Mouse (Mus musculus) MEL (cell line): Measurements from ENCODE around the gene Tmem87b. TPM values are rescaled to one million over a fixed set of nuclear protein-coding genes. Genes with fewer than 3 reads are reported as not detected.

ENCODE experiments used
- DNase-seq: peaks from one replicate; pipeline ENCODE4 v3.0.0; 2011; ENCODE audit warnings: low read depth, low spot score
- H3K27ac ChIP-seq: 2 replicates; pipeline ENCODE4 v1.5.1; 2012; ENCODE audit warnings: low read depth, mild to moderate bottlenecking, control low read depth, low read length, moderate library complexity; ENCODE audit not compliant: control insufficient read depth
- H3K27me3 ChIP-seq, 2 experiments: fragments of 150-350 bp in 1 of 2; sonication (generic) in 1 of 2; 2 replicates each; pipeline ENCODE4 v1.6.1; 2012; ENCODE audit warnings: low read length in 2 of 2, mild to moderate bottlenecking in 2 of 2, improper control_type of control experiment in 1 of 2, moderate library complexity in 1 of 2; ENCODE audit not compliant: insufficient read depth in 2 of 2, control insufficient read depth in 1 of 2
- H3K36me3 ChIP-seq, 2 experiments: 2 replicates each; pipeline ENCODE4 v1.6.1; 2012 to 2014; ENCODE audit warnings: low read length in 2 of 2, improper control_type of control experiment in 1 of 2, inconsistent platforms in 1 of 2, mild to moderate bottlenecking in 1 of 2; ENCODE audit not compliant: insufficient read depth in 2 of 2, control insufficient read depth in 1 of 2
- H3K4me1 ChIP-seq, 2 experiments: fragments of 150-350 bp in 1 of 2; sonication (generic) in 1 of 2; 2 replicates each; pipeline ENCODE4 v1.6.1; 2012; ENCODE audit warnings: low read length in 2 of 2, improper control_type of control experiment in 1 of 2, mild to moderate bottlenecking in 1 of 2; ENCODE audit not compliant: insufficient read depth in 2 of 2, control insufficient read depth in 1 of 2
- H3K4me3 ChIP-seq, 2 experiments: fragments of 150-350 bp in 1 of 2; sonication (generic) in 1 of 2; 2 replicates each; pipeline ENCODE4 v1.5.1; 2012; ENCODE audit warnings: low read depth in 2 of 2, low read length in 2 of 2, mild to moderate bottlenecking in 2 of 2, moderate library complexity in 2 of 2, control low read depth in 1 of 2, improper control_type of control experiment in 1 of 2; ENCODE audit not compliant: control insufficient read depth in 1 of 2, insufficient read depth in 1 of 2
- H3K79me2 ChIP-seq: 2 replicates; pipeline ENCODE4 v1.6.1; 2012; ENCODE audit warnings: mild to moderate bottlenecking, low read length, moderate library complexity; ENCODE audit not compliant: control insufficient read depth, poor library complexity, insufficient read depth
- H3K9ac ChIP-seq: 2 replicates; pipeline ENCODE4 v1.6.1; 2012; ENCODE audit warnings: low read depth, mild to moderate bottlenecking, control low read depth, low read length, moderate library complexity; ENCODE audit not compliant: control insufficient read depth, poor library complexity, severe bottlenecking
- H3K9me3 ChIP-seq: fragments of 150-350 bp; sonication (generic); replicated peaks from 2 replicates; pipeline ENCODE4 v1.6.1; 2012; ENCODE audit warnings: mild to moderate bottlenecking, low read length, improper control_type of control experiment, moderate library complexity; ENCODE audit not compliant: insufficient read depth
- BHLHE40 ChIP-seq: IDR thresholded peaks from 2 replicates; pipeline ENCODE4 v1.6.1; 2012; ENCODE audit warnings: low read depth, mild to moderate bottlenecking, inconsistent platforms, low read length, improper control_type of control experiment, borderline replicate concordance
- CHD1 ChIP-seq: IDR thresholded peaks from 2 replicates; pipeline ENCODE4 v1.6.1; 2012; ENCODE audit warnings: low read depth, mild to moderate bottlenecking, inconsistent platforms, low read length, improper control_type of control experiment
- CTCF ChIP-seq, 3 experiments: IDR thresholded peaks in 2 of 3; conservative IDR thresholded peaks in 1 of 3; 2 replicates each; pipeline ENCODE4 v1.5.1; 2011 to 2012; ENCODE audit warnings: low read length in 3 of 3, low read depth in 2 of 3, mild to moderate bottlenecking in 2 of 3, improper control_type of control experiment in 1 of 3, inconsistent platforms in 1 of 3, mixed read lengths in 1 of 3, moderate library complexity in 1 of 3; ENCODE audit not compliant: control insufficient read depth in 1 of 3, insufficient read depth in 1 of 3, poor library complexity in 1 of 3, severe bottlenecking in 1 of 3
- E2F4 ChIP-seq: IDR thresholded peaks from 2 replicates; pipeline ENCODE4 v1.6.1; 2011; ENCODE audit warnings: low read depth, low read length, improper control_type of control experiment, borderline replicate concordance
- ETS1 ChIP-seq: IDR thresholded peaks from 2 replicates; pipeline ENCODE4 v1.6.1; 2012; ENCODE audit warnings: low read depth, mild to moderate bottlenecking, inconsistent platforms, low read length, improper control_type of control experiment, moderate library complexity
- HCFC1 ChIP-seq: IDR thresholded peaks from 2 replicates; pipeline ENCODE4 v1.6.1; 2012; ENCODE audit warnings: low read depth, mild to moderate bottlenecking, inconsistent platforms, low read length, improper control_type of control experiment, moderate library complexity
- MAFK ChIP-seq: IDR thresholded peaks from 2 replicates; pipeline ENCODE4 v1.6.1; 2011; ENCODE audit warnings: low read depth, mild to moderate bottlenecking, low read length, improper control_type of control experiment, borderline replicate concordance
- MAZ ChIP-seq: IDR thresholded peaks from 2 replicates; pipeline ENCODE4 v1.6.1; 2012; ENCODE audit warnings: low read depth, mild to moderate bottlenecking, inconsistent platforms, low read length, improper control_type of control experiment
- MYC ChIP-seq: IDR thresholded peaks from 2 replicates; pipeline ENCODE4 v1.6.1; 2011; ENCODE audit warnings: low read depth, mild to moderate bottlenecking, low read length, improper control_type of control experiment, moderate library complexity
- NRF1 ChIP-seq: IDR thresholded peaks from 2 replicates; pipeline ENCODE4 v1.6.1; 2014; ENCODE audit warnings: low read depth, mild to moderate bottlenecking, inconsistent platforms, low read length, improper control_type of control experiment, moderate library complexity; ENCODE audit not compliant: poor library complexity, insufficient read depth, severe bottlenecking
- POLR2A ChIP-seq, 2 experiments: IDR thresholded peaks; 2 replicates each; pipeline ENCODE4 v1.6.1; 2011 to 2012; ENCODE audit warnings: low read length in 2 of 2, mild to moderate bottlenecking in 2 of 2, control low read depth in 1 of 2, improper control_type of control experiment in 1 of 2, low read depth in 1 of 2, moderate library complexity in 1 of 2; ENCODE audit not compliant: control insufficient read depth in 1 of 2, insufficient read depth in 1 of 2, poor library complexity in 1 of 2
- POLR2AphosphoS5 ChIP-seq: IDR thresholded peaks from 2 replicates; pipeline ENCODE4 v1.6.1; 2012; ENCODE audit warnings: low read depth, borderline replicate concordance, mild to moderate bottlenecking, inconsistent platforms, low read length, moderate library complexity, mixed read lengths
- RCOR1 ChIP-seq: IDR thresholded peaks from 2 replicates; pipeline ENCODE4 v1.6.1; 2012; ENCODE audit warnings: low read depth, mild to moderate bottlenecking, inconsistent platforms, low read length, improper control_type of control experiment
- SMC3 ChIP-seq: IDR thresholded peaks from 2 replicates; pipeline ENCODE4 v1.6.1; 2011; ENCODE audit warnings: low read depth, low read length, improper control_type of control experiment
- TAL1 ChIP-seq: IDR thresholded peaks from 2 replicates; pipeline ENCODE4 v1.6.1; 2012; ENCODE audit warnings: mild to moderate bottlenecking, inconsistent platforms, low read length, moderate library complexity, mixed read lengths
- TBP ChIP-seq: IDR thresholded peaks from 2 replicates; pipeline ENCODE4 v1.8.0; 2011; ENCODE audit warnings: low read depth, low read length, improper control_type of control experiment
- TCF12 ChIP-seq: IDR thresholded peaks from 2 replicates; pipeline ENCODE4 v1.6.1; 2014; ENCODE audit warnings: low read depth, mild to moderate bottlenecking, inconsistent platforms, low read length, improper control_type of control experiment, moderate library complexity
- UBTF ChIP-seq: IDR thresholded peaks from 2 replicates; pipeline ENCODE4 v1.6.1; 2012; ENCODE audit warnings: low read depth, mild to moderate bottlenecking, inconsistent platforms, low read length, improper control_type of control experiment, moderate library complexity, borderline replicate concordance; ENCODE audit not compliant: insufficient read depth
- ZC3H11A ChIP-seq: IDR thresholded peaks from 2 replicates; pipeline ENCODE4 v1.6.1; 2012; ENCODE audit warnings: low read depth, mild to moderate bottlenecking, inconsistent platforms, low read length, improper control_type of control experiment
- polyA plus RNA-seq, 2 experiments: library from polyadenylated mRNA; stranded (reverse) in 1 of 2; unstranded in 1 of 2; fragments of >175 nt in 1 of 2; fragments of >200 nt in 1 of 2; gene quantifications; 2 replicates each; pipeline versions ENCODE4 v1.2.1 to v1.2.4; 2012; ENCODE audit warnings: low replicate concordance in 2 of 2, low read depth in 1 of 2; ENCODE audit not compliant: insufficient read length in 2 of 2, insufficient read depth in 1 of 2, missing spikeins in 1 of 2
- total RNA-seq: library from RNA; depleted of rRNA; stranded (reverse); fragments of 300-350 nt; gene quantifications from 2 replicates; pipeline ENCODE4 v1.2.3, GENCODE M21; 2012

Gene Tmem87b
- total and polyA plus RNA-seq, 3 experiments: 3.9 to 4.8 TPM; not detected in 1

GRCm38 (mm10) chr2:128771048-128771447 is 46.9 kb upstream of the Tmem87b start:
- Histone ChIP-seq H3K4me1 (no peaks in the 10 kb centered on the region), H3K27me3 (peaks cover 4 to 5% of the 10 kb centered on the region in 2 experiments; a peak in 3 of 4 replicates), H3K4me3 (no peak overlapping the region), H3K9me3 (no peaks in the 10 kb centered on the region), H3K79me2 (no peaks in the 10 kb centered on the region), H3K9ac (no peak overlapping the region), H3K36me3 (no peaks in the 10 kb centered on the region), H3K27ac (no peak overlapping the region)
- no peak for DNase-seq
- no peak for TF ChIP-seq CHD1

GRCm38 (mm10) chr2:128771750-128772338 is 46.1 kb upstream of the Tmem87b start:
- peaks cover 4 to 5% of the 10 kb centered on the region in 2 experiments; a peak in 3 of 4 replicates for H3K27me3 ChIP-seq
- H3K9me3 ChIP-seq: no peaks in the 10 kb centered on the region
- no peaks in the 10 kb centered on the region for H3K79me2 ChIP-seq
- no peak for TF ChIP-seq RCOR1
- no peak for TF ChIP-seq UBTF
- TF ChIP-seq TAL1: no peak
- no peak for TF ChIP-seq E2F4
- TF ChIP-seq MYC: no peak
- no peak for TF ChIP-seq CTCF (IDR thresholded peaks at IDR 0.05 in 2 of 3, conservative IDR thresholded peaks at IDR 0.05 in 1 of 3; ENCODE audit: control insufficient read depth in 1 of 3, insufficient read depth in 1 of 3, low read depth in 2 of 3, low read length in 3 of 3, poor library complexity in 1 of 3, severe bottlenecking in 1 of 3)
- TF ChIP-seq POLR2AphosphoS5: no peak
- no peak for TF ChIP-seq BHLHE40
- TF ChIP-seq ZC3H11A: no peak
- TF ChIP-seq POLR2A (IDR thresholded peaks at IDR 0.05; ENCODE audit: control insufficient read depth in 1 of 2, insufficient read depth in 1 of 2, low read depth in 1 of 2, low read length in 2 of 2, poor library complexity in 1 of 2): no peak
- TF ChIP-seq TBP: no peak
- no peak for TF ChIP-seq SMC3
- TF ChIP-seq ETS1: no peak
- no peak for TF ChIP-seq CHD1
- no peak for TF ChIP-seq HCFC1
- no peak for TF ChIP-seq MAFK
- TF ChIP-seq MAZ: no peak
- TF ChIP-seq TCF12: no peak
- no peak for TF ChIP-seq NRF1
- TF ChIP-seq, all 39 proteins: peak for 0
- Histone ChIP-seq H3K9ac (no peak overlapping the region), H3K36me3 (no peaks in the 10 kb centered on the region), H3K4me1 (no peaks in the 10 kb centered on the region), H3K4me3 (no peak overlapping the region), H3K27ac (no peak overlapping the region)
- no peak for DNase-seq
